Mouse (Mus musculus) embryonic fibroblast, embryonic 13.5 days (primary cell): ENCODE measurements around the gene Gm11983. TPM values are rescaled to one million over a fixed set of nuclear protein-coding genes. Genes with fewer than 3 reads are reported as not detected.
"Not testable (repeated sequence)": the region's sequence is repeated elsewhere in the genome, so short reads cannot be mapped to it uniquely, and the experiment has no call there.

ENCODE experiments used
- H3K27ac ChIP-seq: 2 replicates; pipeline ENCODE4 v1.5.1; 2012; ENCODE audit warnings: low read length, control low read depth, inconsistent platforms; ENCODE audit not compliant: insufficient read depth
- H3K4me1 ChIP-seq: 2 replicates; pipeline ENCODE4 v1.6.1; 2011; ENCODE audit warnings: low read length; ENCODE audit not compliant: control insufficient read depth, insufficient read depth
- H3K4me3 ChIP-seq: 2 replicates; pipeline ENCODE4 v1.5.1; 2011; ENCODE audit warnings: mild to moderate bottlenecking, control low read depth, low read length; ENCODE audit not compliant: insufficient read depth
- CTCF ChIP-seq: IDR thresholded peaks from 2 replicates; pipeline ENCODE4 v1.5.1; 2011; ENCODE audit warnings: mild to moderate bottlenecking, control low read depth, low read length, moderate library complexity, borderline replicate concordance; ENCODE audit not compliant: insufficient read depth
- POLR2A ChIP-seq: IDR thresholded peaks from 2 replicates; pipeline ENCODE4 v1.6.1; 2011; ENCODE audit warnings: low read depth, mild to moderate bottlenecking, control low read depth, low read length, moderate library complexity
- polyA plus RNA-seq: library from polyadenylated mRNA; stranded (reverse); fragments of >200 nt; gene quantifications from 2 replicates; pipeline ENCODE4 v1.2.4, GENCODE M21; 2011; ENCODE audit warnings: low read depth; ENCODE audit not compliant: missing spikeins, insufficient read length

Gm11983 gene
- polyA plus RNA-seq, result not detected in 2 replicates

- Histone ChIP-seq H3K4me1 (no peaks in the 10 kb centered on the region), H3K27ac (no peak within 1 kb of the TSS), H3K4me3 (no peak within 1 kb of the TSS)
- TF ChIP-seq CTCF, result no peak
- no peak for TF ChIP-seq POLR2A
Measured at GRCm38 (mm10) chr11:6837554-6837953, at the start of gene Gm11983. TSS of gene Gm11983 (minus strand) at chr11:6837654.

DNA sequence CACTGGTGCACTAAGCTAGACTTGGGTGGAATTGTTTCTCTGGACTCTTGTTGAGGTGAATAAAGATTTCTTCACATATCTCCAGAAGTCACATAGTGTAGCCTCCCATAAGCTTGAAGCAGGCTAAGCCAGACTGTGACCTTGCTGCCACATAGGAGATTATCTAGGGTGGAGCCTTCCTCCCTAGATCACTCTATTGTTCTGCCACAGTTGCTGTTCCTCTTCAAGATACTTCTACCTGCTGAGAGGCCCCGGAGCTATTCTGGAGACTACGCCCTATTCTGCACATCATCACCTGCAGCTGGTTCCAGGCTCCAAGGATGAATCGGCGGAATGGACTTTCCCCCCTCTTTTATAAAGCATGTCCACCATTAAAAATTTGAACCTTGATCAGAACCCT is 45.6 kb upstream of the Gm11983 start:
- not testable (repeated sequence) for H3K4me3 ChIP-seq, H3K4me1 ChIP-seq, H3K27ac ChIP-seq

DNA sequence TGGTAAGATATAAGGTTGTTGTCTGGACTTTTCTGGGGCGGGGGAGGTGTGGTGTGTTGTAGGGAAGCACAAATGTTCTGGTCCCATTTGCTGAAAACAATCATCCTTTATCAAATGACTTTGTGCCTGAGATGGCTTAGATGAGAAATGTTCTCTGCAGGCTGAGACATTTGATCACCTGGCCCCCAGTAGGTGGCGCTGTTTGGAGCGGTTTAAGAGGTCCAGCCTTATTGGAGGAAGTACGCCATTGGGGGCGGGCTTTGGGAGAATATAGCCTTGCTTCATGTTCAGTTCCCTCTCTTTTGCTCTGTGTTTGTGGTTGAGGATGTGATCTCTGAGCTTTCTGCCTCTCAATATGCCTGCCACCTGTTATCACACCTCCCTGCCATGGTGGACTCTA is 44.2 kb upstream of the Gm11983 start:
- H3K4me1 ChIP-seq, result no peaks in the 10 kb centered on the region
- H3K27ac ChIP-seq, result no peak overlapping the region
- TF ChIP-seq POLR2A (no peak), CTCF (0 out of 2 replicates have a peak, but pooled peaks have one; percentile 16)
- no peak overlapping the region for H3K4me3 ChIP-seq

DNA sequence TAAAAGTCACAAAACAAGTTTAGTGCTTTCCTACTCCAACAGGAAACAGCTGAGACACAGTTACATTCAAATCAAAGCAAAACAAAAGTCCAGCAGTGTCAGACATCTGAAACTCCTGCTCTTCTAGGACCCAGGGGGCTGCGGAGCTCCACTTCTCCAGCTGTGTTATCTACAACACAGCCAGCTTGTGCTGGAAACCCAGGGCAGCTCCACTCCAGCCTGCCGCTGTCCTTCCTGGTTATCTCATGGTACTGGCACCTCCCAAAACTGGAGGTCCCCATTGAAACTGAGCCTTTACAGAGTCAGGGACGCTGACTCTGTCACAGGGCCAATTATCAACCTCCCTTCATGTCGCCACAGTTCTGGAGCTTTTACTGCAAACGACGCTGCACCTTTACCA is 40.3 kb upstream of the Gm11983 start:
- TF ChIP-seq POLR2A, result no peak
- no peak for TF ChIP-seq CTCF
- no peaks in the 10 kb centered on the region for H3K4me1 ChIP-seq
- H3K4me3 ChIP-seq, result no peak overlapping the region
- no peak overlapping the region for H3K27ac ChIP-seq

DNA sequence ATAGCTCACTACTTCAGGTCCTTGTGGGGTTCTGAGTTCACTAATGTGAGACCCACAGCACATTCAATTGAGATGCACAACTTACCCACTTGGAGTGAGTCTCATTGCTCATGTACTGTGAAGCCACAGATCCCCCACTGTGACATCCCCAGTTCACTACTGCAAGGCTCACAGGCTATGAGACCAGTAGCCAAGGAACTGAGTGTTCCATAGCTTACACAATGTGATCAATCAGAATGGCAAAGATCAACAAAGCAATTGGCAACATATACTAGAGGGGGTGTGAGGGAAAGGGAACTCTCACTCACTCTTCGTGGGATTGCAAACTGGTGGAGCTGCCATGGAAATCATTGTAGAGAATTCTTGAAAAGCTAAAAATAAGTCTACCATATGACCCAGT is 33.5 kb upstream of the Gm11983 start:
- Histone ChIP-seq H3K4me1 (no peaks in the 10 kb centered on the region), H3K4me3 (no peak overlapping the region), H3K27ac (no peak overlapping the region)
- TF ChIP-seq POLR2A (no peak), CTCF (no peak)

- no peaks in the 10 kb centered on the region for H3K4me1 ChIP-seq
- H3K27ac ChIP-seq, result no peak overlapping the region
- H3K4me3 ChIP-seq, result no peak overlapping the region
- no peak for TF ChIP-seq CTCF
- TF ChIP-seq POLR2A, result no peak
Measured at GRCm38 (mm10) chr11:6865536-6865935, 28.1 kb upstream of the Gm11983 start.

- no peaks in the 10 kb centered on the region for H3K4me1 ChIP-seq
- TF ChIP-seq POLR2A (no peak), CTCF (no peak)
- no peak overlapping the region for H3K27ac ChIP-seq
- H3K4me3 ChIP-seq, result no peak overlapping the region
Measured at GRCm38 (mm10) chr11:6862185-6862584, 24.7 kb upstream of the Gm11983 start.

- TF ChIP-seq POLR2A (no peak), CTCF (no peak)
- Histone ChIP-seq H3K4me1 (no peaks in the 10 kb centered on the region), H3K4me3 (no peak overlapping the region), H3K27ac (no peak overlapping the region)
Measured at GRCm38 (mm10) chr11:6859898-6860858, 22.7 kb upstream of the Gm11983 start.

DNA sequence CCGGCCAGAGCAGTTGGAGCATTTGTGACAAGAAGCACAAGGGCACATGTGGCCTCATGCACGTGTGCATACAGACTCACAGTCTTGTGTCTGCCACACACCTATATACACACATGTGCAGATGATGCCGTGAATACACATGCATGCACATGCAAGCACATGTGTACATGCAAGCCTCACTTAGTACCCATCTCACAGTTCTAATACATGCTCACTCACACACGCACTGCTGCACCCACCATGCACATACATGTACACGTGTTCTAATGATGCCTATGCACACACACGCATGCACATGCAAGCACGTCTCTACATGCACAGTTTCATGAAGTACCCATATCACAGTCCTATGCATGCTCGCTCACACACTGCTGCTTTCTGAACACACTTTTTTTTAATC is 21.6 kb upstream of the Gm11983 start:
- no peak overlapping the region for H3K27ac ChIP-seq
- TF ChIP-seq POLR2A (no peak), CTCF (no peak)
- H3K4me1 ChIP-seq, result no peaks in the 10 kb centered on the region
- H3K4me3 ChIP-seq, result no peak overlapping the region

- Histone ChIP-seq H3K4me1 (no peaks in the 10 kb centered on the region), H3K4me3 (no peak overlapping the region), H3K27ac (no peak overlapping the region)
- TF ChIP-seq CTCF (no peak), POLR2A (no peak)
Measured at GRCm38 (mm10) chr11:6855942-6856341, 18.5 kb upstream of the Gm11983 start.

DNA sequence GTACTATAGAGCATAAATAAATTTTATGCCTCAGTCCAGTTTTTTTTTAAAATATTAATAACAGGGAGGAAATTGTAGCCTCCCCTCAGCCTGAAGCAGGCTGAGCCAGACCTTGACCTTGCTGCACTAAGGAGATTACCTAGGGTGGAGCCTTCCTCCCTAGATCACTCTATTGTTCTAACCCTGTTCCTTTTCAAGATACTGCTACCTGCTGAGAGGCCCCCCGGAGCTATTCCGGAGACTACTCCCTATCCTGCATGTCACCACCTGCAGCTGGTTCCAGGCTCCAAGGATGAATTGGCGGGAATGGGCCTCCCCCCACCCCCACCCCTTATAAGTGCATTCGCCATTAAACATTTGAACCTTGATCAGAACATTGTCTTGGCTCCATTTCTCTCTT is 15.9 kb upstream of the Gm11983 start:
- H3K4me3 ChIP-seq, H3K4me1 ChIP-seq, H3K27ac ChIP-seq: not testable (repeated sequence)
